Mouse (Mus musculus) ovary, postnatal 14 days (tissue): ENCODE measurements at regions not wholly inside any gene's neighbourhood (a gene's known extent, or its start where the extent isn't known, plus 50 kb on each side); places are given as distances from the start of the nearest gene placed in this dataset.
"Not testable (repeated sequence)": the region's sequence is repeated elsewhere in the genome, so short reads cannot be mapped to it uniquely, and the experiment has no call there.

Source experiments
- DNase-seq: peaks from one replicate; pipeline ENCODE4 v3.0.0; 2022; ENCODE audit warnings: low spot score

- DNase-seq: peak; percentile 11
These were observed 85.1 kb upstream of the Atp1b1 start for GRCm38 (mm10) chr1:164543045-164543803.

GRCm38 (mm10) chr1:164541711-164542110, 83.6 kb upstream of the Atp1b1 start:
- no peak for DNase-seq

GRCm38 (mm10) chr1:164538304-164539043, 80.3 kb upstream of the Atp1b1 start:
- DNase-seq: no peak

DNA sequence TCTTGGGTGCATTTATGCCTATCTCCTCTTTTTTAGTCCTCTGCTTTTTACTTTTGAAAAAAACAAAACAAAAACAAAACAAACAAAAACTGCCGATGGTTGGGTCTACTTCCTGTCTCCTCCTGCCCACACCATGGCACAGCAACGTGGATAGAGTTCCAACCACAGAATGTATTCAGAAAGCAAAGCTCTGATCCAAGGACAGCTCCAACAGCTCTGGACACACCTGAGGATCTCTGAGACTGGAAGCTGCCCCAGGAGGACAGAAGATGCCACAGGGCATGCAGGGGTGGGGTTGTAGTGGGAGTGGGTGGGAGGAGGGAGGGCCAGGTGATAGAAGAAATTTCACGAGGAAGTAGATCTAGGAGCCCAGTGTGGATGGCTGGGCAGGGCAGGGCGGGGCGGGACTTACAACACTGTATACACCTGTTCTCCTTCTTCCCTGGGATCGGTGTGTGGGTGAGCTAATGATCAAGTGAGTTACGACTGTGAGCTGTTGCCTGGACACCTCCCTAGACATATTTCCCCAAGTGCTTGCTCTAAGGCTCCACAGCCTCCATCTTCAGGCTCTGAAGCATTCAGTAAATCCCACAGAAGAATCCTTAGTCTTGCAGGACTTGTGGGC, 79.3 kb upstream of the Atp1b1 start:
- DNase-seq: no peak

GRCm38 (mm10) chr1:164532196-164532595, 74.0 kb upstream of the Atp1b1 start:
- DNase-seq: no peak

- no peak for DNase-seq
These were observed 73.6 kb upstream of the Atp1b1 start for GRCm38 (mm10) chr1:164531741-164532140.

GRCm38 (mm10) chr1:164526748-164527147, 68.6 kb upstream of the Atp1b1 start:
- DNase-seq: no peak

- no peak for DNase-seq
These were observed 64.4 kb upstream of the Atp1b1 start for GRCm38 (mm10) chr1:164522377-164523150.

- no peak for DNase-seq
These were observed 63.4 kb upstream of the Atp1b1 start for GRCm38 (mm10) chr1:164521371-164522130.

DNA sequence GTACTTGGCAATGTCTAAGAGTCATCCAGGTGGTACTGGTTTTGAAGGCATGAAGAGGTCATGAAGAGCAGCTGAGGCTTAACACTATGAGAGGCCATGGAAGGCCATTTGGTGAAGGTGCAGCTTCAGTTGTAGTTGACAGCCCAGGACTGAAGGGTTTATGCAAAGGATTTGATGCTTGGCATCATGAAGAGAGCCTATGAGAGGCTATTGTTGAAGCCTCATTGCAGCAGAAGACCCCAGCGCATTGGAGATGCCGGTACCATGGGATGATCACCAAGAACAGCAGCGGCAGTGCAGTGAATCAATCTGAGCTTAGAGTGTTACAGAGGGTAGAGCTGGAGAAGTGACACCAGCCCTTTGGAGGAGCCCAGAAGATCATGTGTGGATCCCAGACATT, 60.7 kb upstream of the Atp1b1 start:
- no peak for DNase-seq

DNA sequence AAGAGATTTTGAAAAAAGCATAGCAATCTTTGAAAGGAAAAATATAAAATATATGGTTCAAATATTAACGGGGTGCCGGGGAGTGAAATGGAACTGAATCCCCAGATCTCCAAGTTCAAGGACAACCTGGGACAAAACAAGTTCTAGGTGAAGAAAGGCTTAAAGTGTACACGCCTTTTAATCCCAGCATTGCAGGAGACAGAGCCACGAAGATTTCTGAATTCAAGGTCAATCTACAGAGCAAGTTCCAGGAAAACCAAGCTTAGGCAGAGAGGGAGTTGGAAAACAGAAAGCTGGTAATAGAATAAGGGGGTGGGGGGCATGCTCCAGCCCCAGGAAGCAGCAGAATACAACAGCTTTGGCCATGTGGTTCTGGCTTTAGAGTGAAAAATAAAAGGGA, 60.2 kb upstream of the Atp1b1 start:
- no peak for DNase-seq

- not testable (repeated sequence) for DNase-seq
These were observed 59.2 kb upstream of the Atp1b1 start for GRCm38 (mm10) chr1:164517362-164517761.

- no peak for DNase-seq
These were observed 53.7 kb upstream of the Atp1b1 start for GRCm38 (mm10) chr1:164511628-164512385.

DNA sequence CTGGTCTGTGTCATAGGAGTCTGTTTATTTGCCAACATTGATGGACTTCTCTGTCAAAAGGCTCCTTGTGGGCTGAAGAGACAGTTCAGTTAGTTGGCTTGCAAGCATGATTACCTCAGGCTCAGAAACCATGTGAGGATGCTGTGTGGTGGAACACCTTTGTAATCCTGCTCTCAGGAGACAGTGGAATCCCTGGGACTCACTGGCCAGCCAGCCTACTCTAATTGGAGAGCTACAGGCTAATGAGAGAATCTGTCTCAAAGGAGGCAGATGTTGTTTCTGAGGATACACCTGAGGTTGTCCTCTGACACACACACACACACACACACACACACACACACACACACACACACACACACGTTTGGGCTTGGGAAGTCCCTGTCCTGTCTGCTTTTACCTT, 51.1 kb upstream of the Atp1b1 start:
- DNase-seq: no peak

DNA sequence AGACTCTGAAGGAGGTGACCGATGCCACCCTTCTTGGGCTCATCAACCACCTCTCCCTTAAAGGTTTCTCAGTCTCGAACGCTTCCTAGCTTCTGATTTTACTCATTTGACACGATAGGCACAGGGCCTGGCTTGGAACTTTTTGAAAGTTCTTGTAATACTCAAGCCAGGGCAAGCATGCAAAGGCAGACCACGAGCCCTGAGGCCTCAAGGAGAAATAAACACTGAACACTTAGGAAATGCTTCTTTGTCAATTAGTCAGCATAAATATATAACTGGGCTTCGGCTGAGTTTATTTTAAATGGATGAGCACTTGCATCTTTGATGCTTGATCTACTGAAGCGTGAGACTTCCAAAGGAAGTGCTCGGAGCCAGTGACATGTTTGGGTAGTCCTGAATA, 50.4 kb upstream of the Atp1b1 start:
- DNase-seq: no peak

DNA sequence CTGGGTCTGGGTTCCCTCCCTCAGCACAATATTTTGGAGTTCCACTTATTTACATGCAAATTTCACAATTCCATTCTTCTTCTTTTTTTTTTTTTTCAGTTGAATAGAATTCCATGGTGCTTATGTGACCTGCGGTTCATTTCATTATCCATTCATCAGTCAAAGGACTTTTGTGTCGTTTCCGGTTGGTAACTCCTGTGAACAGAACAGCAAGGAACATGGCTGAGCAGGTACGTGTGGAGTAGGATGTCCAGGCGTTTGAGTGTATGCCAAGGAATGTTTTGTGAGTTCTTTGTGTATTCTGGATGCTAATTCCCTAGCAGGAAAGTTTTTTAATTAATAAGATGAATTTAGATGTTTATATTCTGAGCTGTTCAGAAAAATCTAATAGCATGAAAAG, 50.0 kb upstream of the Atp1b1 start:
- no peak for DNase-seq
